In genomic region chr2:126311056-126311455, GRCm38 (mm10) we compare ENCODE assay signal across 21 mouse cellular contexts.
"Had no signal": no experiment of that assay in that cellular context is flagged by ENCODE, and none has a peak within 500 bp of the region (broad histone marks: within the 10 kb centered on the region; RNA-seq: fewer than 3 reads in every experiment).

No protein-coding gene starts in this region.

- DNase-seq: kidney, adult 8-10 months; kidney, postnatal 10 days; kidney, postnatal 36 days; liver; lung, adult 18-20 months; lung, postnatal 10 days; lung, postnatal 36 days; right cerebral cortex, adult 18-20 months; right cerebral cortex, postnatal 14 days; spleen, adult 18-20 months; thymus, adult 18-20 months; thymus, postnatal 36 days had no signal

- ATAC-seq: liver, embryonic 12.5 days; midbrain, embryonic 15.5 days had no signal

- H3K27me3 ChIP-seq: kidney, embryonic 15.5 days; limb, embryonic 13.5 days; liver, embryonic 12.5 days; liver, embryonic 15.5 days; lung, embryonic 15.5 days; midbrain, embryonic 15.5 days; neural tube, embryonic 12.5 days; neural tube, embryonic 15.5 days; stomach, embryonic 15.5 days had no signal
